Mouse (Mus musculus) hindbrain, embryonic 10.5 days (tissue): ENCODE data around the gene Dnmt3l. TPM values are rescaled to one million over a fixed set of nuclear protein-coding genes. Genes with fewer than 3 reads are reported as not detected.
"Not testable (repeated sequence)": the region's sequence is repeated elsewhere in the genome, so short reads cannot be mapped to it uniquely, and the experiment has no call there.

Source experiments
- DNase-seq: peaks from one replicate; pipeline ENCODE4 v3.0.0-alpha.2; 2017; ENCODE audit warnings: low spot score
- H3K27ac ChIP-seq: fragments of 300-500 bp; sonication (generic); 2 replicates; pipeline ENCODE4 v1.5.1; 2016; ENCODE audit warnings: mild to moderate bottlenecking, moderate library complexity
- H3K27me3 ChIP-seq: fragments of 300-500 bp; sonication (generic); 2 replicates; pipeline ENCODE4 v1.6.1; 2016; ENCODE audit warnings: mild to moderate bottlenecking; ENCODE audit not compliant: poor library complexity, insufficient read depth, severe bottlenecking
- H3K36me3 ChIP-seq: fragments of 300-500 bp; sonication (generic); 2 replicates; pipeline ENCODE4 v1.6.1; 2016; ENCODE audit warnings: mild to moderate bottlenecking, moderate library complexity
- H3K4me1 ChIP-seq: fragments of 300-500 bp; sonication (generic); replicated peaks from 2 replicates; pipeline ENCODE4 v1.6.1; 2016; ENCODE audit warnings: mild to moderate bottlenecking
- H3K4me3 ChIP-seq: fragments of 300-500 bp; sonication (generic); 2 replicates; pipeline ENCODE4 v1.5.1; 2016; ENCODE audit warnings: mild to moderate bottlenecking, moderate library complexity
- H3K9me3 ChIP-seq: fragments of 300-500 bp; sonication (generic); 2 replicates; pipeline ENCODE4 v1.6.1; 2016; ENCODE audit warnings: mild to moderate bottlenecking, moderate library complexity
- WGBS: fragments of 180-500 bp; shearing (Covaris S2); methylation state at CpG from one replicate; pipeline ENCODE4 v1.1.7; 2016; 5-methylcytosine and 5-hydroxymethylcytosine counted together
- polyA plus RNA-seq: library from polyadenylated mRNA; unstranded; fragments of >200 nt; fragmentation: Nextera tagmentation; extraction: Ambion mirVana; gene quantifications from 2 replicates; pipeline ENCODE4 v1.2.1, GENCODE M21; 2016

Gene Dnmt3l
- polyA plus RNA-seq, 1 experiment from 2014 or later: not detected

- Histone ChIP-seq H3K27me3 (no peaks in the 10 kb centered on the region), H3K36me3 (no peaks in the 10 kb centered on the region), H3K4me3 (no peak overlapping the region), H3K4me1 (no peaks in the 10 kb centered on the region), H3K9me3 (no peaks in the 10 kb centered on the region), H3K27ac (no peak overlapping the region)
- no peak for DNase-seq
- 86% methylated on average over 23 of the region's 23 CpGs for WGBS
These were observed 50.3 kb downstream of the Dnmt3l start for GRCm38 (mm10) chr10:78091865-78092724.

- H3K36me3 ChIP-seq: no peaks in the 10 kb centered on the region
- 0 out of 2 replicates have a peak, but pooled peaks cover 2% of the 10 kb centered on the region for H3K9me3 ChIP-seq
- no peak for DNase-seq
- no peak overlapping the region for H3K4me3 ChIP-seq
- H3K27ac ChIP-seq: no peak overlapping the region
- no peaks in the 10 kb centered on the region for H3K4me1 ChIP-seq
- 91% methylated on average over 13 of the region's 13 CpGs for WGBS
- H3K27me3 ChIP-seq: no peaks in the 10 kb centered on the region
These were observed 50.9 kb downstream of the Dnmt3l start for GRCm38 (mm10) chr10:78092725-78093029.

- Histone ChIP-seq H3K27me3 (no peaks in the 10 kb centered on the region), H3K9me3 (0 out of 2 replicates have a peak, but pooled peaks cover 2% of the 10 kb centered on the region), H3K4me1 (no peaks in the 10 kb centered on the region), H3K27ac (no peak overlapping the region), H3K4me3 (no peak overlapping the region), H3K36me3 (no peaks in the 10 kb centered on the region)
- DNase-seq: no peak
These were observed 53.5 kb downstream of the Dnmt3l start for GRCm38 (mm10) chr10:78095221-78095620.

DNA sequence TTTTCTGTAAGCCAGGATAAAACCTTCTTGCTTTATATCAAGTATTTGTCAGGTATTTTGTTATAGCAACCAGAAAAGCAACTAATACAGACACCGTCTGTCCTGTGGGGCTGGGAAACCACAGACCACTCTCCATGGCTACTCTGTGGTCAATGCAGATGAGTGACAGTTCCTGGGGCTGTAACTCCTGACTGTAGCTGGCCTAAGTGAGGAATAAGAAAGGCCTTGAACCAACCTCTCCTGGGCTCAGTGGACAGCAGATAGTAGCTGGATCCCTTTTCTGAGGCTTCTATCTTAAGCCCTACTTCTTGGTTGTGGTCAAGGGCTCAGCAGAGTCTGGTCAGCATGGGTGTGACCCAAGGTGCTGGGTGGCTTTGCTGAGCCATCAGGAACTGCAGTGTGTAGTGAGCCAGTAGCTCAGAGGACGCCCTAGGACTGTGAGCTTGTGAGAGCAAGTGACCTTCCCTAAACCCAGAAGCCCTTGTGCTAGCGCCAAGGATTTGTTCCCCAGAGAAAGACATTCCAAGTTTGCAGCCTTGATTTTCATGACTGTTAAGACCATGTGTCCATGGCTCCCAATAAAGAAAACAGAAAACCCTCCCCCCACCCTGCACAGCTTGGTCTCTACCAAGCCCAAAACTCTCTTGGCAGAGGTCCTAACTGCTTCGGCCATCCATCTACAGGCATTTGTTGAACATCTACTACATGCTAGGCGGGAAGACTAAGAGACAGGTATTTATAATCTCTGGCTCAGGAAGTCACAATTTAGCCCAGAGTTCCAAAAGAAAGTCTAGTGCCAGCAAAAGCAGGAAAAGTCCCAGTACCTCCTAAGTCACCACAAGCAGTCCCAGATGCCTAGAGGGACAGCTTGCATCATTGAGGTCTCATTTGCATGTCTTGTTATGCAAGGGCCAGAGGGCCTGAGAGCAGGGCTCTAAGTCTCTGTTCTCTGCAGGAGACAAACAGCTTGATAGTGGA is 54.5 kb downstream of the Dnmt3l start:
- Histone ChIP-seq H3K27me3 (no peaks in the 10 kb centered on the region), H3K4me1 (peaks cover 6% of the 10 kb centered on the region), H3K4me3 (no peak overlapping the region), H3K9me3 (0 out of 2 replicates have a peak, but pooled peaks cover 2% of the 10 kb centered on the region), H3K27ac (no peak overlapping the region), H3K36me3 (no peaks in the 10 kb centered on the region)
- 86% methylated on average over 5 of the region's 5 CpGs for WGBS
- no peak for DNase-seq

DNA sequence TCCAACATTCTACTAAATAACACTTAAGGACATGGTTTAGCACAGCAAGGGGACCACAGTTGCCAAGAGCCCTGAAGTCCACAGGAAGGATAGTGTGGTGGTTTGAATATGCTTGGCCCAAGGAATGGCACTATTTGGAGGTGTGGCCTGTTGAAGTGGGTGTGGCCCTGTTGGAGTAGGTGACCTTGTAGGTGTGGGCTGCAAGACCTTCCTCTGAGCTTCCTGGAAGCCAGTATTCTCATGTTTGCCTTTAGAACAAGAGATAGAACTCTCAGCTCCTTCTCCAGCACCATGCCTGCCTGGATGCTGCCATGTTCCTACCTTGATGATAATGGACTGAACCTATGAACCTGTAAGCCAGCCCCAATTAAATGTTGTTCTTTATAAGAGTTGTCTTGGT is 58.1 kb downstream of the Dnmt3l start:
- H3K4me1 ChIP-seq: peaks cover 12% of the 10 kb centered on the region
- not testable (repeated sequence) for H3K4me3 ChIP-seq, H3K36me3 ChIP-seq, H3K9me3 ChIP-seq, H3K27me3 ChIP-seq, DNase-seq, H3K27ac ChIP-seq

DNA sequence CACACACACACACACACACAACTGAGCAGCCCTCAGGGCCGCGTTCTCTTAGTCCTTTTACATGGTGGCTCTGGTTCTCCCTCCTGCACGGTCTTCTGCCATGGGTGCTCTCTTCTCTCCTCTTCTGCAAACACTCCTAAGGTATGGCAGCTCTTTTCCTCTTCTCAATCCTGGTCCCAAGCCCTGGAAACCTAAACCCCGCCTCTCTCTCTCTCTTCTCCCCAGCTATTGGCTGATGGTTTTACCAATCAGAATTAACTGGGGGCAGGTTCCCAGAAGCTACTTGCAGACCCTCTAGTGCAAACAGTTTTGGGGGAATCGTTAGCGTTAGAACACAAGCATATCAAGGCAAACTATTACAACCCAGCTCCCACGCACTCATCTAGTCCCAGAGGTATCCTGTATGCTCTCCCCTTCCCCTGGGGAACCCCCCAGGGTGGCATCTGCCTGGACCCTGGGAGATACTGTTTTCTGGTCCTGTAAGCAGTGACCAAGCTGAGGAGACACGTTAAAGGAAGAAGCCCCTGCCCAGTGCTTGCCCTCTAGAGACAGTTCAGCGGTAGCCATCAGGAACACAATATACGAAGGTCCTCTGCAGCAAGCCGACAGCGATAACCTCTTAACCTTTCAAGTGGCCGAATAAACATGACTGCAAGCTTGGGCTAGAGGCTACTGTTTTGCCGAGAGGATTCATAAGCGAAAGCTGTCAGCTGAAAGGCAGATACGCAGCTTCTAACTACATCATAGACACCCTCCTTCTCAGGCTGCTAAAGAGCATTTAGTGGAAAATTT is 59.4 kb downstream of the Dnmt3l start:
- H3K27ac ChIP-seq: peak overlapping the region; percentile 5; the same call in 1 of the 2 replicates
- no peaks in the 10 kb centered on the region for H3K36me3 ChIP-seq
- no peaks in the 10 kb centered on the region for H3K27me3 ChIP-seq
- DNase-seq: peak; percentile 19
- H3K9me3 ChIP-seq: 0 out of 2 replicates have a peak, but pooled peaks cover 2% of the 10 kb centered on the region
- WGBS: 34% methylated on average over 16 of the region's 16 CpGs
- H3K4me1 ChIP-seq: peaks cover 12% of the 10 kb centered on the region
- H3K4me3 ChIP-seq: peak overlapping the region; percentile 37

DNA sequence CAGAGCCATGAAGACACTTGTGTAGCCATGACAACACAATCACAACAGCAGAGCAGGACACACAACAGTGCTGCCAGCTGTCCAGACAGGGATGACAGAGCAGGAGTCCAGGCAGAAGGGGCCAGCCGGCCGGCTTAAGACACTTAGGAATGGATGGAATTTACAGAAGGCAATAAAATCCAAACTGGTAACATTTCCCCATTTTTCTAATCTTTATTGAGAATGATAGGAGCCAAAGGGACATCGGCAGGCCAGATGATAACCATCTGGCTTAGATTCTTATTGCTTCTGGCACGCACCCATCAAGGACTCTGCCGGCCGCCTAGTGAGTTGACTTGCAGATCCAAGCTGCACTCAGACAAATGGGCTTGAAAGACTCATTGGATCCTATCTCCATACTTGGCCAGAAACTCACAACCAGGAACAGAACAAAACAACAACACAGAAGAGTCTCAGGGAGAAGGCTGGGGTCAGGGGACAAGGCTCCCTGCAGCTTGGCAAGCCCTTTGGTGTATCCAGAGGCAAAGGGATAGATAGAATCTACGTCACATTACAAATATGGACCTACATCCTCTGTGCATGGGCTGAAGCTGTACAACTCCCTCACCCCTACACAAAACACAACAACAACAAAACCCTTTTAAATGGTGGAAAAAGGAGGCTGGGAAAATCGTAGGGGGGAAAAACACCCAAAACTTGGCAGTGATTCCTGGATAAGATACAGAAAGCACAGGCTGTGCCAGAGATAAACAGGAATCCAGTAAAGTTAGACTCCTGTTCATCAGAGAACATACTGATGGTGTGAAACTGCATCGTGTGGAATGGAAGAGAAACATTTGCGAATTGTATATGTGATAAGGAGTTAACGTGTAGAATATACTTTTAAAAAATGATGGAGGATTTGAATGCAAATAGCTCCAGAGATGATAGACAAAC is 63.1 kb downstream of the Dnmt3l start:
- WGBS: 88% methylated on average over 11 of the region's 11 CpGs
- Histone ChIP-seq H3K9me3 (no peaks in the 10 kb centered on the region), H3K36me3 (no peaks in the 10 kb centered on the region), H3K4me1 (peaks cover 12% of the 10 kb centered on the region), H3K4me3 (no peak overlapping the region), H3K27me3 (no peaks in the 10 kb centered on the region), H3K27ac (no peak overlapping the region)
- no peak for DNase-seq

GRCm38 (mm10) chr10:78105548-78105947 is 63.8 kb downstream of the Dnmt3l start:
- no peak for DNase-seq

More at GRCm38 (mm10) chr10:78105548-78105947, 63.8 kb downstream of the Dnmt3l start:
- Histone ChIP-seq H3K36me3 (no peaks in the 10 kb centered on the region), H3K4me1 (peaks cover 12% of the 10 kb centered on the region), H3K4me3 (no peak overlapping the region), H3K27ac (no peak overlapping the region), H3K9me3 (no peaks in the 10 kb centered on the region), H3K27me3 (no peaks in the 10 kb centered on the region)
- WGBS: 88% methylated on average over 12 of the region's 12 CpGs

Other genes starting within 250 kb of the Dnmt3l start
- gene Gm9639, start 246.9 kb upstream of the Dnmt3l start, polyA plus RNA-seq: not detected in 2 replicates
- not detected in 2 replicates for gene Gm19668, start 242.8 kb upstream of the Dnmt3l start, polyA plus RNA-seq
- gene Gm9507, start 230.1 kb upstream of the Dnmt3l start, polyA plus RNA-seq: not detected in 2 replicates
- not detected in 2 replicates for gene Gm2696, start 227.3 kb upstream of the Dnmt3l start, polyA plus RNA-seq
- gene Krtap10-4, start 214.9 kb upstream of the Dnmt3l start, polyA plus RNA-seq: not detected in 2 replicates
- gene Krtap10-10, start 206.0 kb upstream of the Dnmt3l start, polyA plus RNA-seq: not detected in 2 replicates
- gene Gm36176, start 195.1 kb upstream of the Dnmt3l start, polyA plus RNA-seq: not detected in 2 replicates
- not detected in 2 replicates for gene Gm10318, start 189.1 kb upstream of the Dnmt3l start, polyA plus RNA-seq
- gene Gm3285, start 180.0 kb upstream of the Dnmt3l start, polyA plus RNA-seq: not detected in 2 replicates
- gene Lrrc3, start 139.4 kb upstream of the Dnmt3l start, polyA plus RNA-seq: 2.6 and 4.1 TPM in 2 replicates
- 0.88 and 1.2 TPM in 2 replicates for gene Trpm2, start 71.4 kb upstream of the Dnmt3l start, polyA plus RNA-seq
- 40.7 and 42.9 TPM in 2 replicates for gene 1810043G02Rik, start 63.4 kb upstream of the Dnmt3l start, polyA plus RNA-seq
- 187 and 243 TPM in 2 replicates for gene Pfkl, start 31.9 kb upstream of the Dnmt3l start, polyA plus RNA-seq
- 0.36 TPM in 1 of 2 replicates, not detected in the other for gene Aire, start 1.7 kb downstream of the Dnmt3l start, polyA plus RNA-seq
- gene Icosl, start 27.4 kb downstream of the Dnmt3l start, polyA plus RNA-seq: 2.2 and 2.9 TPM in 2 replicates
- 17.1 and 28.7 TPM in 2 replicates for gene D10Jhu81e, start 127.8 kb downstream of the Dnmt3l start, polyA plus RNA-seq
- gene Pwp2, start 143.2 kb downstream of the Dnmt3l start, polyA plus RNA-seq: 23.3 and 27.0 TPM in 2 replicates
- gene Trappc10, start 202.7 kb downstream of the Dnmt3l start, polyA plus RNA-seq: 10.4 and 11.5 TPM in 2 replicates